Mouse (Mus musculus) MEL (cell line): ENCODE measurements at regions not wholly inside any gene's neighbourhood (a gene's known extent, or its start where the extent isn't known, plus 50 kb on each side); places are given as distances from the start of the nearest gene placed in this dataset.

Experiments used
- CTCF ChIP-seq, 3 experiments: IDR thresholded peaks in 2 of 3; conservative IDR thresholded peaks in 1 of 3; 2 replicates each; pipeline ENCODE4 v1.5.1; 2011 to 2012; ENCODE audit warnings: low read length in 3 of 3, low read depth in 2 of 3, mild to moderate bottlenecking in 2 of 3, improper control_type of control experiment in 1 of 3, inconsistent platforms in 1 of 3, mixed read lengths in 1 of 3, moderate library complexity in 1 of 3; ENCODE audit not compliant: control insufficient read depth in 1 of 3, insufficient read depth in 1 of 3, poor library complexity in 1 of 3, severe bottlenecking in 1 of 3
- POLR2A ChIP-seq, 2 experiments: IDR thresholded peaks; 2 replicates each; pipeline ENCODE4 v1.6.1; 2011 to 2012; ENCODE audit warnings: low read length in 2 of 2, mild to moderate bottlenecking in 2 of 2, control low read depth in 1 of 2, improper control_type of control experiment in 1 of 2, low read depth in 1 of 2, moderate library complexity in 1 of 2; ENCODE audit not compliant: control insufficient read depth in 1 of 2, insufficient read depth in 1 of 2, poor library complexity in 1 of 2

GRCm38 (mm10) chr2:56227476-56227875, 791.7 kb downstream of the Kcnj3 start:
- no peak for TF ChIP-seq POLR2A (IDR thresholded peaks at IDR 0.05; ENCODE audit: control insufficient read depth in 1 of 2, insufficient read depth in 1 of 2, low read depth in 1 of 2, low read length in 2 of 2, poor library complexity in 1 of 2)
- TF ChIP-seq CTCF (IDR thresholded peaks at IDR 0.05 in 2 of 3, conservative IDR thresholded peaks at IDR 0.05 in 1 of 3; ENCODE audit: control insufficient read depth in 1 of 3, insufficient read depth in 1 of 3, low read depth in 2 of 3, low read length in 3 of 3, poor library complexity in 1 of 3, severe bottlenecking in 1 of 3) = no peak
